8 mouse cellular contexts compared by ENCODE assay signal in genomic region chr16:5050251-5051110, GRCm38 (mm10). TPM values are rescaled to one million over a fixed set of nuclear protein-coding genes. Genes with fewer than 3 reads are reported as not detected.
DNase-seq lines count a peak whose midpoint lies in the region; ATAC-seq and TF ChIP-seq lines count a peak whose summit lies in the region.

No protein-coding gene starts in this region.

- DNase-seq in layer of hippocampus, adult 11-12 months (ENCODE audit: low spot score) = peak; percentile 68
- no peak for DNase-seq in layer of hippocampus, adult 9-10 months (ENCODE audit: low spot score)
- peak; percentile 81 for DNase-seq in embryo, embryonic 11 days
- DNase-seq in gastrocnemius, postnatal 4 days (ENCODE audit: low spot score in 2 of 2) = peak; percentile 60 to 84
- peak; percentile 89 for DNase-seq in kidney, adult 2 months
- peak; percentile 75 for DNase-seq in liver
- DNase-seq in midbrain, postnatal 0 days (ENCODE audit: low spot score) = peak; percentile 71
- peak; percentile 81 to 82 for DNase-seq in spleen, postnatal 10 days (ENCODE audit: low spot score in 2 of 2)

- no peak for TF ChIP-seq CTCF in kidney, adult 2 months (conservative IDR thresholded peaks at IDR 0.05; ENCODE audit: insufficient read depth, insufficient read length, low read depth, low read length)
- no peak for TF ChIP-seq CTCF in midbrain, postnatal 0 days (IDR thresholded peaks at IDR 0.05)

- H3K27me3 ChIP-seq in kidney, adult 2 months (replicated peaks; ENCODE audit: control insufficient read depth, insufficient read depth, low read length) = no peaks in the 10 kb centered on the region
- H3K27me3 ChIP-seq in midbrain, postnatal 0 days (ENCODE audit: insufficient read depth, low read length) = no peaks in the 10 kb centered on the region

- H3K9me3 ChIP-seq in midbrain, postnatal 0 days (ENCODE audit: low read length) = no peaks in the 10 kb centered on the region

- no peak for TF ChIP-seq POLR2A in kidney, adult 2 months (IDR thresholded peaks at IDR 0.05; ENCODE audit: low read depth, low read length)

- peak overlapping the region; percentile 87 for H3K9ac ChIP-seq in midbrain, postnatal 0 days (replicated peaks; ENCODE audit: low read length, poor library complexity, severe bottlenecking)

- H3K36me3 ChIP-seq in kidney, adult 2 months (ENCODE audit: control insufficient read depth, insufficient read depth, low read length) = peaks cover 5% of the 10 kb centered on the region
- peaks cover 14% of the 10 kb centered on the region; the same call in 1 of the 2 replicates for H3K36me3 ChIP-seq in midbrain, postnatal 0 days (ENCODE audit: insufficient read depth, low read length)

- WGBS in kidney, adult 2 months = under 1% methylated on average over 78 of the region's 78 CpGs
- WGBS in midbrain, postnatal 0 days = under 1% methylated on average over 77 of the region's 78 CpGs

- H3K4me2 ChIP-seq in midbrain, postnatal 0 days (ENCODE audit: low read depth, low read length, poor library complexity, severe bottlenecking) = peak overlapping the region; percentile 92

- ATAC-seq in midbrain, postnatal 0 days (ENCODE audit: low FRiP score) = peak; percentile 67

- H3K27ac ChIP-seq in kidney, adult 2 months (ENCODE audit: insufficient read depth, low read depth, low read length) = peak overlapping the region; percentile 86
- peak overlapping the region; percentile 97 for H3K27ac ChIP-seq in midbrain, postnatal 0 days (ENCODE audit: low read depth, low read length)

- H3K4me3 ChIP-seq in kidney, adult 2 months (ENCODE audit: insufficient read depth, low read depth, low read length) = peak overlapping the region; percentile 75
- peak overlapping the region; percentile 98 for H3K4me3 ChIP-seq in midbrain, postnatal 0 days (ENCODE audit: low read depth, low read length)

- peaks cover 5% of the 10 kb centered on the region; the same call in 1 of the 2 replicates for H3K4me1 ChIP-seq in kidney, adult 2 months (ENCODE audit: control insufficient read depth, insufficient read depth, low read length)
- peaks cover 7% of the 10 kb centered on the region; the same call in 1 of the 2 replicates for H3K4me1 ChIP-seq in midbrain, postnatal 0 days (ENCODE audit: insufficient read depth, low read length)

RNA-seq across cellular contexts. Expression of gene Ubn1, which starts 0.6 kb away (rescaled TPM):
- total RNA-seq in gastrocnemius, postnatal 4 days (2021) = 10 to 100 TPM; 39.5 to 42.2 TPM
- 22.9 and 28.7 TPM in 2 replicates for polyA plus RNA-seq in kidney, adult 2 months (2012; rRNA removed)
- 28.4 and 28.9 TPM in 2 replicates for total RNA-seq in midbrain, postnatal 0 days (2014; rRNA removed)
- 5.8 and 7.0 TPM in 2 replicates for polyA plus RNA-seq in midbrain, postnatal 0 days (2015; fragmentation: Nextera tagmentation; extraction: Ambion mirVana)

RNA-seq across cellular contexts. Expression of gene Glyr1, which starts 0.8 kb away (rescaled TPM):
- total RNA-seq in gastrocnemius, postnatal 4 days (2021) = 10 to 100 TPM; 57.2 to 65.9 TPM
- 76.1 and 85.6 TPM in 2 replicates for polyA plus RNA-seq in kidney, adult 2 months (2012; rRNA removed)
- total RNA-seq in midbrain, postnatal 0 days (2014; rRNA removed) = 176 and 179 TPM in 2 replicates
- polyA plus RNA-seq in midbrain, postnatal 0 days (2015; fragmentation: Nextera tagmentation; extraction: Ambion mirVana) = 146 and 149 TPM in 2 replicates

RNA-seq across cellular contexts. Expression of gene Rogdi, which starts 37.1 kb away (rescaled TPM):
- 10 to 100 TPM; 15.8 to 19.1 TPM for total RNA-seq in gastrocnemius, postnatal 4 days (2021)
- 251 and 286 TPM in 2 replicates for polyA plus RNA-seq in kidney, adult 2 months (2012; rRNA removed)
- total RNA-seq in midbrain, postnatal 0 days (2014; rRNA removed) = 115 and 121 TPM in 2 replicates
- 165 and 175 TPM in 2 replicates for polyA plus RNA-seq in midbrain, postnatal 0 days (2015; fragmentation: Nextera tagmentation; extraction: Ambion mirVana)

RNA-seq across cellular contexts. Expression of gene Smim22, which starts 43.4 kb away (rescaled TPM):
- total RNA-seq in gastrocnemius, postnatal 4 days (2021) = not detected
- 156 and 232 TPM in 2 replicates for polyA plus RNA-seq in kidney, adult 2 months (2012; rRNA removed)
- not detected in 2 replicates for total RNA-seq in midbrain, postnatal 0 days (2014; rRNA removed)
- 1.1 TPM in 1 of 2 replicates, not detected in the other for polyA plus RNA-seq in midbrain, postnatal 0 days (2015; fragmentation: Nextera tagmentation; extraction: Ambion mirVana)

RNA-seq across cellular contexts. Expression of gene Sept12, which starts 52.8 kb away (rescaled TPM):
- not detected for total RNA-seq in gastrocnemius, postnatal 4 days (2021)
- 0.33 TPM in 1 of 2 replicates, not detected in the other for polyA plus RNA-seq in kidney, adult 2 months (2012; rRNA removed)
- not detected in 2 replicates for total RNA-seq in midbrain, postnatal 0 days (2014; rRNA removed)
- not detected in 2 replicates for polyA plus RNA-seq in midbrain, postnatal 0 days (2015; fragmentation: Nextera tagmentation; extraction: Ambion mirVana)
